Mouse (Mus musculus): ENCODE measurements at regions not wholly inside any gene's neighbourhood (a gene's known extent, or its start where the extent isn't known, plus 50 kb on each side); places are given as distances from the start of the nearest gene placed in this dataset.
"Not testable (repeated sequence)": the region's sequence is repeated elsewhere in the genome, so short reads cannot be mapped to it uniquely, and the experiment has no call there.

- DNase-seq (ENCODE audit: low spot score) = no peak
Measured at GRCm38 (mm10) chr6:140816359-140816758, 87.3 kb downstream of the Gm11077 start.

- no peak for DNase-seq (ENCODE audit: low spot score)
Measured at GRCm38 (mm10) chr6:140816831-140817230, 87.7 kb downstream of the Gm11077 start.

- DNase-seq (ENCODE audit: low spot score) = no peak
Measured at GRCm38 (mm10) chr6:140819451-140819878, 90.4 kb downstream of the Gm11077 start.

- no peak for DNase-seq (ENCODE audit: low spot score)
Measured at GRCm38 (mm10) chr6:140826522-140826921, 97.4 kb downstream of the Gm11077 start.

- no peak for DNase-seq (ENCODE audit: low spot score)
Measured at GRCm38 (mm10) chr6:140827651-140828050, 98.6 kb downstream of the Gm11077 start.

GRCm38 (mm10) chr6:140843292-140843991 is 114.4 kb downstream of the Gm11077 start:
- DNase-seq (ENCODE audit: low spot score) = no peak

GRCm38 (mm10) chr6:140847165-140847564 is 118.1 kb downstream of the Gm11077 start:
- no peak for DNase-seq (ENCODE audit: low spot score)

GRCm38 (mm10) chr6:140852420-140852819 is 123.3 kb downstream of the Gm11077 start:
- DNase-seq (ENCODE audit: low spot score) = no peak

GRCm38 (mm10) chr6:140853508-140853907 is 124.4 kb downstream of the Gm11077 start:
- DNase-seq (ENCODE audit: low spot score) = peak; percentile 43

- DNase-seq (ENCODE audit: low spot score) = no peak
Measured at GRCm38 (mm10) chr6:140854691-140855090, 125.6 kb downstream of the Gm11077 start.

- no peak for DNase-seq (ENCODE audit: low spot score)
Measured at GRCm38 (mm10) chr6:140856468-140857117, 127.5 kb downstream of the Gm11077 start.

GRCm38 (mm10) chr6:140857118-140857746 is 128.1 kb downstream of the Gm11077 start:
- no peak for DNase-seq (ENCODE audit: low spot score)

GRCm38 (mm10) chr6:140869523-140869922 is 140.4 kb downstream of the Gm11077 start:
- DNase-seq (ENCODE audit: low spot score) = not testable (repeated sequence)

GRCm38 (mm10) chr6:140874831-140875230 is 145.7 kb downstream of the Gm11077 start:
- no peak for DNase-seq (ENCODE audit: low spot score)

- DNase-seq (ENCODE audit: low spot score) = no peak
Measured at GRCm38 (mm10) chr6:140883651-140884050, 154.6 kb downstream of the Gm11077 start.

- DNase-seq (ENCODE audit: low spot score) = no peak
Measured at GRCm38 (mm10) chr6:140888610-140889009, 159.5 kb downstream of the Gm11077 start.

- no peak for DNase-seq (ENCODE audit: low spot score)
Measured at GRCm38 (mm10) chr6:140890060-140890459, 161.0 kb downstream of the Gm11077 start.

- no peak for DNase-seq (ENCODE audit: low spot score)
Measured at GRCm38 (mm10) chr6:140890591-140890990, 161.5 kb downstream of the Gm11077 start.

- DNase-seq (ENCODE audit: low spot score) = no peak
Measured at GRCm38 (mm10) chr6:140894467-140894866, 165.4 kb downstream of the Gm11077 start.

GRCm38 (mm10) chr6:140895441-140895840 is 166.4 kb downstream of the Gm11077 start:
- DNase-seq (ENCODE audit: low spot score) = no peak

GRCm38 (mm10) chr6:140897111-140897510 is 168.0 kb downstream of the Gm11077 start:
- DNase-seq (ENCODE audit: low spot score) = no peak

- peak; percentile 29 for DNase-seq (ENCODE audit: low spot score)
Measured at GRCm38 (mm10) chr6:140924319-140924981, 195.4 kb downstream of the Gm11077 start.

- DNase-seq (ENCODE audit: low spot score) = no peak
Measured at GRCm38 (mm10) chr6:140927616-140928015, 198.5 kb downstream of the Gm11077 start.

Data from ovary, postnatal 14 days (tissue).